8 mouse cellular contexts compared by ENCODE assay signal in the genomic region with DNA sequence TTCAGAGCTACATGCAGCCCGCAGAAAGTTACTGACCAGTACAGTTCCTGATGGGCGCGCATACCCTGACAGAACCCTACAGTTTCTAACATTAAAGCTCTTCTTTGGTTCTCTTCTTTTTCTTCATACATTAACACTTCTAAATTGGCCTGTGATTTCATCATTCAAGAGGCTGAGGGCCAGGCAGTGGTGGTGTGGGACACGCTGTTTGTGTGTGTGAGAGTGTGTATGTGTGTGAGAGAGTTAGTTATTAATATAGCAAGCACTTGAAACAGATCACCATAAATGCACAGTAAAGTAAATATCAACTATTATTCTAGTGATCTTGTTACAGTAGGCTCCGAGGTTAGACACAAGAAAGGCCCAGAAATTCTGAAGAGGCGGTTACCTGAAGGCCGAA. TPM values are rescaled to one million over a fixed set of nuclear protein-coding genes. Genes with fewer than 3 reads are reported as not detected.
DNase-seq lines count a peak whose midpoint lies in the region; ATAC-seq and TF ChIP-seq lines count a peak whose summit lies in the region.

No protein-coding gene starts in this region.

- no peaks in the 10 kb centered on the region for H3K9me3 ChIP-seq in heart, postnatal 0 days (replicated peaks; ENCODE audit: control insufficient read depth, low read length)
- H3K9me3 ChIP-seq in hindbrain, embryonic 13.5 days: no peaks in the 10 kb centered on the region
- no peaks in the 10 kb centered on the region for H3K9me3 ChIP-seq in midbrain, embryonic 10.5 days (replicated peaks)

- peak overlapping the region; percentile 87 for H3K4me3 ChIP-seq in heart, postnatal 0 days (ENCODE audit: low read depth, low read length)
- H3K4me3 ChIP-seq in bone marrow, adult 2 months (replicated peaks; ENCODE audit: control insufficient read depth, low read depth, low read length): peak overlapping the region; percentile 94
- H3K4me3 ChIP-seq in hindbrain, embryonic 13.5 days: peak overlapping the region; percentile 60
- H3K4me3 ChIP-seq in midbrain, embryonic 10.5 days: peak overlapping the region; percentile 91

- ATAC-seq in heart, postnatal 0 days (ENCODE audit: insufficient read depth, low read depth): peak; percentile 15; the same call in 1 of the 2 replicates
- peak; percentile 36 for ATAC-seq in hindbrain, embryonic 13.5 days (ENCODE audit: low FRiP score)
- no peak for ATAC-seq in inflammation-experienced regulatory T-cells, adult 6 months
- ATAC-seq in CD4-positive, CD25-positive, alpha-beta regulatory T cell, adult 4 months: no peak

- no peak overlapping the region for H3K27ac ChIP-seq in heart, postnatal 0 days (ENCODE audit: low read depth)
- peak overlapping the region; percentile 52; the same call in 1 of the 2 replicates for H3K27ac ChIP-seq in bone marrow, adult 2 months (ENCODE audit: control insufficient read depth, insufficient read depth, low read depth, low read length, poor library complexity)
- H3K27ac ChIP-seq in hindbrain, embryonic 13.5 days: peak overlapping the region; percentile 58
- peak overlapping the region; percentile 95 for H3K27ac ChIP-seq in midbrain, embryonic 10.5 days (replicated peaks)

- WGBS in heart, postnatal 0 days: 65% methylated on average over 7 of the region's 7 CpGs
- 58% methylated on average over 7 of the region's 7 CpGs for WGBS in bone marrow, adult 2 months
- 67% methylated on average over 7 of the region's 7 CpGs for WGBS in hindbrain, embryonic 13.5 days
- 76% methylated on average over 7 of the region's 7 CpGs for WGBS in midbrain, embryonic 10.5 days

- peaks cover 20% of the 10 kb centered on the region for H3K36me3 ChIP-seq in heart, postnatal 0 days (replicated peaks; ENCODE audit: control insufficient read depth, insufficient read depth, low read length)
- 0 out of 2 replicates have a peak, but pooled peaks cover 12% of the 10 kb centered on the region for H3K36me3 ChIP-seq in hindbrain, embryonic 13.5 days
- H3K36me3 ChIP-seq in midbrain, embryonic 10.5 days: peaks cover 29% of the 10 kb centered on the region

- H3K4me2 ChIP-seq in heart, postnatal 0 days (ENCODE audit: low read depth, low read length): peak overlapping the region; percentile 96
- peak overlapping the region; percentile 99 for H3K4me2 ChIP-seq in hindbrain, embryonic 13.5 days

- 0 out of 2 replicates have a peak overlapping the region, but pooled peaks have one; percentile 28 for H3K9ac ChIP-seq in heart, postnatal 0 days (replicated peaks; ENCODE audit: low read depth, low read length)
- H3K9ac ChIP-seq in hindbrain, embryonic 13.5 days: peak overlapping the region; percentile 64

- DNase-seq in heart, postnatal 0 days (ENCODE audit: low spot score): no peak
- DNase-seq in heart, postnatal 10 days: no peak
- no peak for DNase-seq in midbrain, embryonic 10.5 days (ENCODE audit: low spot score)
- no peak for DNase-seq in spleen, postnatal 4 days (ENCODE audit: low spot score in 2 of 2)

- no peak for TF ChIP-seq EP300 in heart, postnatal 0 days (IDR thresholded peaks at IDR 0.05; ENCODE audit: low read depth)

- H3K4me1 ChIP-seq in heart, postnatal 0 days (ENCODE audit: control insufficient read depth, insufficient read depth): 0 out of 2 replicates have a peak, but pooled peaks cover 8% of the 10 kb centered on the region
- H3K4me1 ChIP-seq in bone marrow, adult 2 months (ENCODE audit: control insufficient read depth, insufficient read depth, low read length): no peaks in the 10 kb centered on the region; the same call in 1 of the 2 replicates
- H3K4me1 ChIP-seq in hindbrain, embryonic 13.5 days (replicated peaks): peaks cover 10% of the 10 kb centered on the region
- peaks cover 23% of the 10 kb centered on the region for H3K4me1 ChIP-seq in midbrain, embryonic 10.5 days

- TF ChIP-seq CTCF in heart, postnatal 0 days (IDR thresholded peaks at IDR 0.05; ENCODE audit: low read depth): no peak
- no peak for TF ChIP-seq CTCF in bone marrow, adult 2 months (IDR thresholded peaks at IDR 0.05; ENCODE audit: control insufficient read depth, insufficient read depth, low read length)

- no peak for TF ChIP-seq POLR2A in bone marrow, adult 2 months (IDR thresholded peaks at IDR 0.05; ENCODE audit: borderline replicate concordance, control insufficient read depth, low read depth, low read length)

- H3K27me3 ChIP-seq in heart, postnatal 0 days (ENCODE audit: control insufficient read depth, insufficient read depth, low read length): no peaks in the 10 kb centered on the region
- no peaks in the 10 kb centered on the region for H3K27me3 ChIP-seq in hindbrain, embryonic 13.5 days
- no peaks in the 10 kb centered on the region for H3K27me3 ChIP-seq in midbrain, embryonic 10.5 days (ENCODE audit: low read depth, poor library complexity, severe bottlenecking)

- intact Hi-C loops in heart, postnatal 10 days (cut with DNase I): no loop called here

RNA-seq across cellular contexts. Expression of a gene that starts 0.4 kb away (rescaled TPM):
- total RNA-seq in heart, postnatal 0 days (2014; rRNA removed; ENCODE audit: low replicate concordance): 16.8 and 23.4 TPM in 2 replicates
- polyA plus RNA-seq in heart, postnatal 0 days (2015; fragmentation: Nextera tagmentation; extraction: Ambion mirVana): 5.5 and 6.8 TPM in 2 replicates
- 1 to 10 TPM; 8.8 to 9.5 TPM for total RNA-seq in heart, postnatal 10 days (2021)
- 70.4 and 91.6 TPM in 2 replicates for polyA plus RNA-seq in bone marrow, adult 2 months (2011; ENCODE audit: insufficient read depth, insufficient read length, low replicate concordance, missing spikeins)
- 9.9 and 10.2 TPM in 2 replicates for polyA plus RNA-seq in hindbrain, embryonic 13.5 days (2015; fragmentation: Nextera tagmentation; extraction: Ambion mirVana)
- polyA plus RNA-seq in midbrain, embryonic 10.5 days (2016; fragmentation: Nextera tagmentation; extraction: Ambion mirVana): 63.4 and 64.2 TPM in 2 replicates
- 10 to 100 TPM in 1 of 3 experiments, 1 to 10 TPM in 2; 2.2 to 22.1 (median 3.4) TPM for polyA plus RNA-seq in inflammation-experienced regulatory T-cells, adult 6 months (2017; shearing (Covaris generic))
- polyA plus RNA-seq in CD4-positive, CD25-positive, alpha-beta regulatory T cell, adult 4 months (2017; shearing (Covaris generic)): 1 to 10 TPM; 2.8 to 4.3 TPM

RNA-seq across cellular contexts. Expression of a gene that starts 10.3 kb away (rescaled TPM):
- 0.19 TPM in 1 of 2 replicates, not detected in the other for total RNA-seq in heart, postnatal 0 days (2014; rRNA removed; ENCODE audit: low replicate concordance)
- 0.18 and 0.22 TPM in 2 replicates for polyA plus RNA-seq in heart, postnatal 0 days (2015; fragmentation: Nextera tagmentation; extraction: Ambion mirVana)
- under 1 TPM; 0.57 to 0.67 TPM for total RNA-seq in heart, postnatal 10 days (2021)
- 2.4 and 3.9 TPM in 2 replicates for polyA plus RNA-seq in bone marrow, adult 2 months (2011; ENCODE audit: insufficient read depth, insufficient read length, low replicate concordance, missing spikeins)
- 0.19 and 0.49 TPM in 2 replicates for polyA plus RNA-seq in hindbrain, embryonic 13.5 days (2015; fragmentation: Nextera tagmentation; extraction: Ambion mirVana)
- polyA plus RNA-seq in midbrain, embryonic 10.5 days (2016; fragmentation: Nextera tagmentation; extraction: Ambion mirVana): 0.34 and 0.43 TPM in 2 replicates
- under 1 TPM; 0.44 to 0.79 (median 0.48) TPM for polyA plus RNA-seq in inflammation-experienced regulatory T-cells, adult 6 months (2017; shearing (Covaris generic))
- under 1 TPM in 1 of 2 experiments, not detected in 1; 0.63 TPM for polyA plus RNA-seq in CD4-positive, CD25-positive, alpha-beta regulatory T cell, adult 4 months (2017; shearing (Covaris generic))

RNA-seq across cellular contexts. Expression of a gene that starts 21.9 kb away (rescaled TPM):
- total RNA-seq in heart, postnatal 0 days (2014; rRNA removed; ENCODE audit: low replicate concordance): 32.5 and 50.7 TPM in 2 replicates
- 15.1 and 15.2 TPM in 2 replicates for polyA plus RNA-seq in heart, postnatal 0 days (2015; fragmentation: Nextera tagmentation; extraction: Ambion mirVana)
- 1 to 10 TPM in 1 of 2 experiments, under 1 TPM in 1; 0.81 to 1.1 TPM for total RNA-seq in heart, postnatal 10 days (2021)
- polyA plus RNA-seq in bone marrow, adult 2 months (2011; ENCODE audit: insufficient read depth, insufficient read length, low replicate concordance, missing spikeins): 2.9 and 8.4 TPM in 2 replicates
- 144 and 175 TPM in 2 replicates for polyA plus RNA-seq in hindbrain, embryonic 13.5 days (2015; fragmentation: Nextera tagmentation; extraction: Ambion mirVana)
- 1.5 and 1.6 TPM in 2 replicates for polyA plus RNA-seq in midbrain, embryonic 10.5 days (2016; fragmentation: Nextera tagmentation; extraction: Ambion mirVana)
- polyA plus RNA-seq in inflammation-experienced regulatory T-cells, adult 6 months (2017; shearing (Covaris generic)): 1 to 10 TPM; 4.0 to 9.6 (median 7.6) TPM
- 10 to 100 TPM; 10.9 to 14.9 TPM for polyA plus RNA-seq in CD4-positive, CD25-positive, alpha-beta regulatory T cell, adult 4 months (2017; shearing (Covaris generic))

RNA-seq across cellular contexts. Expression of a gene that starts 27.3 kb away (rescaled TPM):
- 36.0 and 39.7 TPM in 2 replicates for total RNA-seq in heart, postnatal 0 days (2014; rRNA removed; ENCODE audit: low replicate concordance)
- polyA plus RNA-seq in heart, postnatal 0 days (2015; fragmentation: Nextera tagmentation; extraction: Ambion mirVana): 31.2 and 32.3 TPM in 2 replicates
- total RNA-seq in heart, postnatal 10 days (2021): 10 to 100 TPM; 26.4 to 26.8 TPM
- polyA plus RNA-seq in bone marrow, adult 2 months (2011; ENCODE audit: insufficient read depth, insufficient read length, low replicate concordance, missing spikeins): 7.3 and 16.7 TPM in 2 replicates
- 75.0 and 78.2 TPM in 2 replicates for polyA plus RNA-seq in hindbrain, embryonic 13.5 days (2015; fragmentation: Nextera tagmentation; extraction: Ambion mirVana)
- polyA plus RNA-seq in midbrain, embryonic 10.5 days (2016; fragmentation: Nextera tagmentation; extraction: Ambion mirVana): 74.0 and 78.5 TPM in 2 replicates
- 10 to 100 TPM; 55.1 to 70.1 (median 57.5) TPM for polyA plus RNA-seq in inflammation-experienced regulatory T-cells, adult 6 months (2017; shearing (Covaris generic))
- 100 to 1,000 TPM in 1 of 2 experiments, 10 to 100 TPM in 1; 64.1 to 119 TPM for polyA plus RNA-seq in CD4-positive, CD25-positive, alpha-beta regulatory T cell, adult 4 months (2017; shearing (Covaris generic))

RNA-seq across cellular contexts. Expression of a gene that starts 39.4 kb away (rescaled TPM):
- 105 and 108 TPM in 2 replicates for total RNA-seq in heart, postnatal 0 days (2014; rRNA removed; ENCODE audit: low replicate concordance)
- polyA plus RNA-seq in heart, postnatal 0 days (2015; fragmentation: Nextera tagmentation; extraction: Ambion mirVana): 86.4 and 91.2 TPM in 2 replicates
- total RNA-seq in heart, postnatal 10 days (2021): 100 to 1,000 TPM; 180 to 190 TPM
- polyA plus RNA-seq in bone marrow, adult 2 months (2011; ENCODE audit: insufficient read depth, insufficient read length, low replicate concordance, missing spikeins): 25.9 and 50.3 TPM in 2 replicates
- polyA plus RNA-seq in hindbrain, embryonic 13.5 days (2015; fragmentation: Nextera tagmentation; extraction: Ambion mirVana): 64.9 and 67.2 TPM in 2 replicates
- polyA plus RNA-seq in midbrain, embryonic 10.5 days (2016; fragmentation: Nextera tagmentation; extraction: Ambion mirVana): 62.8 and 69.7 TPM in 2 replicates
- polyA plus RNA-seq in inflammation-experienced regulatory T-cells, adult 6 months (2017; shearing (Covaris generic)): 10 to 100 TPM; 26.4 to 41.9 (median 27.3) TPM
- polyA plus RNA-seq in CD4-positive, CD25-positive, alpha-beta regulatory T cell, adult 4 months (2017; shearing (Covaris generic)): 10 to 100 TPM; 34.2 to 48.1 TPM

Comparison
In these comparisons a context has a peak if more than half of its experiments do, and no peak if none do; other contexts are left out.
1. ATAC-seq: peak in heart, postnatal 0 days (single experiment) and hindbrain, embryonic 13.5 days (single experiment); none in inflammation-experienced regulatory T-cells, adult 6 months (single experiment) and CD4-positive, CD25-positive, alpha-beta regulatory T cell, adult 4 months (single experiment).
2. Peak in every context shown above with its lines, with median percentiles within 50 percentile points of each other: H3K4me3 ChIP-seq.